Mouse (Mus musculus) liver, embryonic 15.5 days (tissue): ENCODE measurements around the gene Ftsj1. TPM values are rescaled to one million over a fixed set of nuclear protein-coding genes. Genes with fewer than 3 reads are reported as not detected.

Experiments used
- ATAC-seq: fragments of 200-750 bp; cut with Nextera tagmentation; 2 replicates; pipeline ENCODE4 v1.8.0; 2017; ENCODE audit warnings: moderate number of reproducible peaks, mild to moderate bottlenecking, moderate library complexity; ENCODE audit not compliant: insufficient read depth
- H3K27ac ChIP-seq: fragments of 300-500 bp; sonication (generic); replicated peaks from 2 replicates; pipeline ENCODE4 v1.5.1; 2015; ENCODE audit warnings: mild to moderate bottlenecking, inconsistent platforms
- H3K27me3 ChIP-seq: fragments of 300-500 bp; sonication (generic); 2 replicates; pipeline ENCODE4 v1.6.1; 2015; ENCODE audit warnings: mild to moderate bottlenecking, inconsistent platforms
- H3K36me3 ChIP-seq: fragments of 300-500 bp; sonication (generic); replicated peaks from 2 replicates; pipeline ENCODE4 v1.6.1; 2015; ENCODE audit warnings: moderate library complexity, mild to moderate bottlenecking, inconsistent platforms
- H3K4me1 ChIP-seq: fragments of 300-500 bp; sonication (generic); replicated peaks from 2 replicates; pipeline ENCODE4 v1.6.1; 2015; ENCODE audit warnings: inconsistent platforms
- H3K4me2 ChIP-seq: fragments of 300-500 bp; sonication (generic); 2 replicates; pipeline ENCODE4 v1.6.1; 2015; ENCODE audit warnings: moderate library complexity, mild to moderate bottlenecking, inconsistent platforms
- H3K4me3 ChIP-seq: fragments of 300-500 bp; sonication (generic); replicated peaks from 2 replicates; pipeline ENCODE4 v1.5.1; 2015; ENCODE audit warnings: mild to moderate bottlenecking, inconsistent platforms
- H3K9ac ChIP-seq: fragments of 300-500 bp; sonication (generic); 2 replicates; pipeline ENCODE4 v1.6.1; 2015; ENCODE audit warnings: moderate library complexity, mild to moderate bottlenecking, inconsistent platforms
- H3K9me3 ChIP-seq: fragments of 300-500 bp; sonication (generic); replicated peaks from 2 replicates; pipeline ENCODE4 v1.6.1; 2016; ENCODE audit warnings: inconsistent platforms
- WGBS: fragments of 180-500 bp; shearing (Covaris S2); methylation state at CpG from one replicate; pipeline ENCODE4 v1.1.7; 2015; ENCODE audit warnings: mixed read lengths; ENCODE audit not compliant: insufficient replicate concordance; 5-methylcytosine and 5-hydroxymethylcytosine counted together
- polyA plus RNA-seq: library from polyadenylated mRNA; unstranded; fragments of >200 nt; fragmentation: Nextera tagmentation; extraction: Ambion mirVana; gene quantifications from 2 replicates; pipeline ENCODE4 v1.2.1, GENCODE M21; 2015

Ftsj1 gene
- polyA plus RNA-seq, 1 experiment from 2014 or later = 34.0 TPM

GRCm38 (mm10) chrX:8218114-8218513, 34.1 kb downstream of the Ftsj1 start:
- Histone ChIP-seq H3K27me3 (no peaks in the 10 kb centered on the region), H3K27ac (no peak overlapping the region), H3K4me2 (no peak overlapping the region), H3K4me3 (no peak overlapping the region), H3K9ac (no peak overlapping the region), H3K9me3 (no peaks in the 10 kb centered on the region), H3K4me1 (peaks cover 2% of the 10 kb centered on the region; the same call in 1 of the 2 replicates), H3K36me3 (no peaks in the 10 kb centered on the region)
- ATAC-seq = no peak
- 30% methylated on average over 2 of the region's 2 CpGs for WGBS

- no peak overlapping the region for H3K4me2 ChIP-seq
- 42% methylated on average over 6 of the region's 6 CpGs for WGBS
- no peak overlapping the region for H3K9ac ChIP-seq
- ATAC-seq = no peak
- H3K27ac ChIP-seq = no peak overlapping the region
- no peaks in the 10 kb centered on the region for H3K36me3 ChIP-seq
- no peaks in the 10 kb centered on the region for H3K4me1 ChIP-seq
- H3K9me3 ChIP-seq = no peaks in the 10 kb centered on the region
- no peaks in the 10 kb centered on the region for H3K27me3 ChIP-seq
- no peak overlapping the region for H3K4me3 ChIP-seq
Measured at GRCm38 (mm10) chrX:8217383-8217782, 34.8 kb downstream of the Ftsj1 start.

GRCm38 (mm10) chrX:8211490-8212207, 40.6 kb downstream of the Ftsj1 start:
- Histone ChIP-seq H3K27me3 (peaks cover 6% of the 10 kb centered on the region; the same call in 1 of the 2 replicates), H3K9ac (no peak overlapping the region), H3K4me3 (no peak overlapping the region), H3K36me3 (no peaks in the 10 kb centered on the region), H3K4me2 (no peak overlapping the region), H3K4me1 (peaks cover 2% of the 10 kb centered on the region; the same call in 1 of the 2 replicates), H3K9me3 (no peaks in the 10 kb centered on the region), H3K27ac (no peak overlapping the region)
- no peak for ATAC-seq
- WGBS = 43% methylated on average over 7 of the region's 7 CpGs

- no peak overlapping the region for H3K4me3 ChIP-seq
- 32% methylated on average over 2 of the region's 2 CpGs for WGBS
- peaks cover 9% of the 10 kb centered on the region; the same call in 1 of the 2 replicates for H3K4me1 ChIP-seq
- no peak for ATAC-seq
- no peaks in the 10 kb centered on the region for H3K36me3 ChIP-seq
- H3K27me3 ChIP-seq = peaks cover 20% of the 10 kb centered on the region
- no peaks in the 10 kb centered on the region for H3K9me3 ChIP-seq
- no peak overlapping the region for H3K4me2 ChIP-seq
- no peak overlapping the region for H3K9ac ChIP-seq
- H3K27ac ChIP-seq = no peak overlapping the region
Measured at GRCm38 (mm10) chrX:8209720-8210119, 42.5 kb downstream of the Ftsj1 start.

GRCm38 (mm10) chrX:8207224-8207623, 45.0 kb downstream of the Ftsj1 start:
- Histone ChIP-seq H3K4me1 (peaks cover 9% of the 10 kb centered on the region; the same call in 1 of the 2 replicates), H3K9me3 (no peaks in the 10 kb centered on the region), H3K4me2 (peak overlapping the region; percentile 73), H3K27ac (no peak overlapping the region), H3K36me3 (no peaks in the 10 kb centered on the region), H3K27me3 (peaks cover 20% of the 10 kb centered on the region), H3K4me3 (no peak overlapping the region), H3K9ac (no peak overlapping the region)
- WGBS = 24% methylated on average over 4 of the region's 4 CpGs
- ATAC-seq = no peak

- H3K27ac ChIP-seq = no peak overlapping the region
- no peak for ATAC-seq
- WGBS = 17% methylated on average over 11 of the region's 11 CpGs
- no peaks in the 10 kb centered on the region for H3K36me3 ChIP-seq
- peaks cover 20% of the 10 kb centered on the region for H3K27me3 ChIP-seq
- peak overlapping the region; percentile 50 for H3K4me3 ChIP-seq
- no peak overlapping the region for H3K9ac ChIP-seq
- H3K4me1 ChIP-seq = peaks cover 9% of the 10 kb centered on the region; the same call in 1 of the 2 replicates
- peak overlapping the region; percentile 73 for H3K4me2 ChIP-seq
- H3K9me3 ChIP-seq = no peaks in the 10 kb centered on the region
Measured at GRCm38 (mm10) chrX:8206694-8207197, 45.5 kb downstream of the Ftsj1 start.

GRCm38 (mm10) chrX:8206015-8206693, 46.1 kb downstream of the Ftsj1 start, which contains the start of gene Porcn:
Gene Porcn, minus strand, starts transcription at chrX:8206525.
- no peak within 1 kb of the TSS for H3K27ac ChIP-seq
- no peaks in the 10 kb centered on the region for H3K9me3 ChIP-seq
- 12% methylated on average over 46 of the region's 46 CpGs for WGBS
- peaks cover 9% of the 10 kb centered on the region; the same call in 1 of the 2 replicates for H3K4me1 ChIP-seq
- H3K9ac ChIP-seq = no peak within 1 kb of the TSS
- peak within 1 kb of the TSS; percentile 50 for H3K4me3 ChIP-seq
- H3K4me2 ChIP-seq = peak within 1 kb of the TSS; percentile 73
- H3K27me3 ChIP-seq = peaks cover 20% of the 10 kb centered on the region
- ATAC-seq = peak; percentile 88
- no peaks in the 10 kb centered on the region for H3K36me3 ChIP-seq

GRCm38 (mm10) chrX:8205551-8205950, 46.7 kb downstream of the Ftsj1 start:
- no peak overlapping the region for H3K27ac ChIP-seq
- H3K9me3 ChIP-seq = no peaks in the 10 kb centered on the region
- WGBS = 37% methylated on average over 7 of the region's 7 CpGs
- no peak for ATAC-seq
- peak overlapping the region; percentile 50; the same call in 1 of the 2 replicates for H3K4me3 ChIP-seq
- peak overlapping the region; percentile 73 for H3K4me2 ChIP-seq
- peaks cover 20% of the 10 kb centered on the region for H3K27me3 ChIP-seq
- H3K9ac ChIP-seq = no peak overlapping the region
- H3K36me3 ChIP-seq = no peaks in the 10 kb centered on the region
- H3K4me1 ChIP-seq = peaks cover 9% of the 10 kb centered on the region; the same call in 1 of the 2 replicates

- Histone ChIP-seq H3K36me3 (no peaks in the 10 kb centered on the region), H3K9ac (no peak overlapping the region), H3K27ac (no peak overlapping the region), H3K9me3 (no peaks in the 10 kb centered on the region), H3K27me3 (peaks cover 20% of the 10 kb centered on the region), H3K4me1 (peaks cover 9% of the 10 kb centered on the region; the same call in 1 of the 2 replicates), H3K4me2 (no peak overlapping the region), H3K4me3 (no peak overlapping the region)
- 54% methylated on average over 4 of the region's 4 CpGs for WGBS
- no peak for ATAC-seq
Measured at GRCm38 (mm10) chrX:8205088-8205487, 47.1 kb downstream of the Ftsj1 start.

- peaks cover 9% of the 10 kb centered on the region; the same call in 1 of the 2 replicates for H3K4me1 ChIP-seq
- ATAC-seq = no peak
- H3K4me2 ChIP-seq = no peak overlapping the region
- peaks cover 20% of the 10 kb centered on the region for H3K27me3 ChIP-seq
- H3K9ac ChIP-seq = no peak overlapping the region
- 68% methylated on average over 10 of the region's 10 CpGs for WGBS
- H3K27ac ChIP-seq = no peak overlapping the region
- H3K4me3 ChIP-seq = no peak overlapping the region
- no peaks in the 10 kb centered on the region for H3K36me3 ChIP-seq
- H3K9me3 ChIP-seq = no peaks in the 10 kb centered on the region
Measured at GRCm38 (mm10) chrX:8204076-8204475, 48.1 kb downstream of the Ftsj1 start.

GRCm38 (mm10) chrX:8203105-8203504, 49.1 kb downstream of the Ftsj1 start:
- Histone ChIP-seq H3K36me3 (no peaks in the 10 kb centered on the region), H3K9me3 (no peaks in the 10 kb centered on the region), H3K9ac (no peak overlapping the region), H3K27ac (no peak overlapping the region), H3K4me3 (no peak overlapping the region), H3K4me2 (no peak overlapping the region), H3K27me3 (peaks cover 20% of the 10 kb centered on the region), H3K4me1 (peaks cover 9% of the 10 kb centered on the region; the same call in 1 of the 2 replicates)
- no peak for ATAC-seq
- WGBS = 69% methylated on average over 14 of the region's 14 CpGs
